Mouse (Mus musculus): Measurements from ENCODE around the gene Acss1. TPM values are rescaled to one million over a fixed set of nuclear protein-coding genes. Genes with fewer than 3 reads are reported as not detected.

Acss1 gene
- total RNA-seq, 2 experiments from 2014 or later: 19.9 to 26.2 TPM

GRCm38 (mm10) chr2:150576256-150576655, 92.0 kb downstream of the Acss1 start:
- DNase-seq (ENCODE audit: low spot score): no peak

- no peak for DNase-seq (ENCODE audit: low spot score)
Observed at GRCm38 (mm10) chr2:150572463-150572862, 95.8 kb downstream of the Acss1 start.

- no peak for DNase-seq (ENCODE audit: low spot score)
Observed at GRCm38 (mm10) chr2:150570761-150571160, 97.5 kb downstream of the Acss1 start.

DNA sequence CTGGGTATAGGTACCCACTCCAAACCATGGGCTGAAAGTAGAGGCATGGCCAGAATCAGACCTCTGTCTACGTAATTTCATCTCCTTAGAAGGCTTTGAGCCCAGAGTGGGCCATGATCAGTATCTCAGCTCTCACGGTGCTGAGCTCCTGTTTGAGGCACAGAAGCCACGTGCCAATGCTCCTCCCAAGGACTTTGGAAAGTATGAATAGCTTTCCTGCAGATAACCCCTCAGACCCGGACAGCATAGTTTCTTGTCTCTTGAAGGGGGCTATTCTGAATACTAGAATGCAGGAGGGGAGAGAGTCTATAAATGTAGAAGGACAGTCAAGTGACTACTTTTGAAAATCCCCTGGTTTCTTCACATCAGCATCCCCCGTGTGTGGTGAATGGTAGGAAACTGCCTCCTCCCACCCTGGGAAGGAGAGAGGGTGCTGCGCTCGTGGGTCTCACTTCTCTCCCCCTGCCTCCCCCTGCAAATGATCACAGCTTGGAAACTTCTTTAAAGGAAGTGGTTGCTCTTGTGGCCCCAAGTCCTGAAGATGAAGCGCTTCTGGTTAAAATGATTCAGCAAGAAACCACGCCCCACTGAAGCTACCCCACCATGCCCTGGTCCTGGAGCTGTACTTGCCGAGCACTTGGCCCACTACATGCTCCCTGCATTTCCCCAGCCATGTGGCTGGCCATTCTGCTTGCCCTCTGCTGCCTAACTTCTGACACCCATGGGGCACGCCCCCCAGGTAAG, 98.3 kb downstream of the Acss1 start, which contains the start of gene Cst7:
Gene Cst7, plus strand, starts transcription at position 569 of the 744 bp plus-strand sequence.
- DNase-seq (ENCODE audit: low spot score): no peak

Other genes starting within 250 kb of the Acss1 start
- 1 to 10 TPM; 1.6 to 2.1 TPM for gene Zfp442, start 217.0 kb downstream of the Acss1 start, total RNA-seq (2021)
- gene Zfp345, start 183.4 kb downstream of the Acss1 start, total RNA-seq (2021): not detected
- gene Cst7, start 98.1 kb downstream of the Acss1 start, total RNA-seq (2021): not detected
- gene Apmap, start 59.9 kb downstream of the Acss1 start, total RNA-seq (2021): 10 to 100 TPM; 19.3 to 20.4 TPM
- gene Vsx1, start 20.9 kb upstream of the Acss1 start, total RNA-seq (2021): not detected
- 1 to 10 TPM; 8.0 to 8.8 TPM for gene Entpd6, start 80.5 kb upstream of the Acss1 start, total RNA-seq (2021)
- 1 to 10 TPM; 4.5 to 5.5 TPM for gene Pygb, start 118.2 kb upstream of the Acss1 start, total RNA-seq (2021)
- 10 to 100 TPM; 23.8 to 27.8 TPM for gene Abhd12, start 236.2 kb upstream of the Acss1 start, total RNA-seq (2021)
- 1 to 10 TPM; 1.8 to 2.1 TPM for gene Gins1, start 236.9 kb upstream of the Acss1 start, total RNA-seq (2021)